Mouse (Mus musculus) hematopoietic stem cell, adult 5-6 weeks (primary cell): Measurements from ENCODE around the gene Cnp. TPM values are rescaled to one million over a fixed set of nuclear protein-coding genes. Genes with fewer than 3 reads are reported as not detected.

Experiments used
- ATAC-seq, 2 experiments: fragments of 125-278 bp in 1 of 2; replicated peaks in 1 of 2; 2 replicates each; pipeline ENCODE4 v1.8.0; 2016 to 2017; ENCODE audit warnings: inconsistent platforms in 2 of 2, mild to moderate bottlenecking in 2 of 2, moderate number of reproducible peaks in 2 of 2, low read depth in 1 of 2, moderate TSS enrichment in 1 of 2; ENCODE audit not compliant: low FRiP score in 2 of 2, poor library complexity in 2 of 2, severe bottlenecking in 2 of 2, insufficient read depth in 1 of 2, low TSS enrichment in 1 of 2
- total RNA-seq: library from RNA; stranded (forward); fragments of 172-1452, 232-1000 nt; gene quantifications from 2 replicates; pipeline ENCODE4 v1.2.3, GENCODE M21; 2017

Cnp gene
- total RNA-seq, 1 experiment from 2014 or later, result 27.5 TPM

GRCm38 (mm10) chr11:100546955-100547354 lies 27.7 kb upstream of the Cnp start:
- no peak; a peak in 1 of 4 replicates for ATAC-seq

GRCm38 (mm10) chr11:100548141-100548540 lies 26.6 kb upstream of the Cnp start:
- no peak for ATAC-seq

GRCm38 (mm10) chr11:100549466-100549865 lies 25.2 kb upstream of the Cnp start:
- no peak for ATAC-seq

- ATAC-seq, result no peak
These were observed 24.6 kb upstream of the Cnp start for GRCm38 (mm10) chr11:100550101-100550500.

- ATAC-seq, result no peak
These were observed 21.9 kb upstream of the Cnp start for GRCm38 (mm10) chr11:100552842-100553241.

- ATAC-seq, result peak; percentile 94 to 97
These were observed 19.1 kb upstream of the Cnp start for GRCm38 (mm10) chr11:100555583-100555982.

GRCm38 (mm10) chr11:100557563-100557962 lies 17.1 kb upstream of the Cnp start:
- no peak for ATAC-seq

- ATAC-seq, result no peak
These were observed 15.2 kb upstream of the Cnp start for GRCm38 (mm10) chr11:100559476-100559875.

- ATAC-seq, result no peak
These were observed 13.0 kb upstream of the Cnp start for GRCm38 (mm10) chr11:100561748-100562147.

GRCm38 (mm10) chr11:100564297-100564696 lies 10.4 kb upstream of the Cnp start:
- ATAC-seq, result no peak

- no peak for ATAC-seq
These were observed 10.0 kb upstream of the Cnp start for GRCm38 (mm10) chr11:100564703-100565102.

GRCm38 (mm10) chr11:100567229-100567628 lies 7.5 kb upstream of the Cnp start:
- ATAC-seq, result no peak

- peak in 1 of 2 experiments; percentile 37; a peak in 1 of 4 replicates for ATAC-seq
These were observed 6.9 kb upstream of the Cnp start for GRCm38 (mm10) chr11:100567815-100568245.

GRCm38 (mm10) chr11:100568692-100569091 lies 6.0 kb upstream of the Cnp start:
- no peak for ATAC-seq

- no peak for ATAC-seq
These were observed 4.9 kb upstream of the Cnp start for GRCm38 (mm10) chr11:100569789-100570188.

GRCm38 (mm10) chr11:100570430-100571201 lies 4.1 kb upstream of the Cnp start:
- ATAC-seq, result peak; percentile 61 to 67; a peak in 3 of 4 replicates

- ATAC-seq, result peak; percentile 18 to 50; a peak in 3 of 4 replicates
These were observed 3.5 kb upstream of the Cnp start for GRCm38 (mm10) chr11:100571202-100571567.

GRCm38 (mm10) chr11:100574188-100574587 lies 516 bp upstream of the Cnp start:
- ATAC-seq, result no peak

GRCm38 (mm10) chr11:100575484-100575855 lies 766 bp downstream of the Cnp start:
- no peak for ATAC-seq
